8 mouse cellular contexts compared by ENCODE assay signal in genomic region chr5:73651061-73651854, GRCm38 (mm10). TPM values are rescaled to one million over a fixed set of nuclear protein-coding genes. Genes with fewer than 3 reads are reported as not detected.
DNase-seq lines count a peak whose midpoint lies in the region; ATAC-seq lines count a peak whose summit lies in the region.

Spata18 (plus strand) TSS chr5:73651379.

- under 1% methylated on average over 54 of the region's 57 CpGs for WGBS in heart, embryonic 10.5 days
- under 1% methylated on average over 55 of the region's 57 CpGs for WGBS in midbrain, embryonic 13.5 days

- peak within 1 kb of the TSS; percentile 58 for H3K9ac ChIP-seq in midbrain, embryonic 13.5 days (replicated peaks)

- H3K36me3 ChIP-seq in heart, embryonic 10.5 days = no peaks in the 10 kb centered on the region
- H3K36me3 ChIP-seq in midbrain, embryonic 13.5 days = no peaks in the 10 kb centered on the region

- 0 out of 2 replicates have a peak within 1 kb of the TSS, but pooled peaks have one; percentile 6 for H3K27ac ChIP-seq in heart, embryonic 10.5 days
- H3K27ac ChIP-seq in midbrain, embryonic 13.5 days = no peak within 1 kb of the TSS

- no peaks in the 10 kb centered on the region for H3K9me3 ChIP-seq in heart, embryonic 10.5 days
- H3K9me3 ChIP-seq in midbrain, embryonic 13.5 days = no peaks in the 10 kb centered on the region

- peak; percentile 34 for ATAC-seq in midbrain, embryonic 13.5 days

- DNase-seq in kidney, adult 18-20 months = peak; percentile 32
- no peak for DNase-seq in kidney, adult 11 months
- DNase-seq in adrenal gland, postnatal 14 days = peak; percentile 43
- no peak for DNase-seq in heart, embryonic 10.5 days (ENCODE audit: low spot score)
- peak; percentile 56 for DNase-seq in kidney, postnatal 10 days
- no peak for DNase-seq in urinary bladder, adult 18-20 months (ENCODE audit: low spot score in 2 of 2)
- no peak for DNase-seq in natural killer cell, adult 2 months (ENCODE audit: low spot score in 2 of 2)

- peak within 1 kb of the TSS; percentile 78 for H3K4me2 ChIP-seq in midbrain, embryonic 13.5 days (replicated peaks)

- peaks cover 80% of the 10 kb centered on the region for H3K27me3 ChIP-seq in heart, embryonic 10.5 days (ENCODE audit: insufficient read depth, poor library complexity, severe bottlenecking)
- peaks cover 73% of the 10 kb centered on the region for H3K27me3 ChIP-seq in midbrain, embryonic 13.5 days

- peak within 1 kb of the TSS; percentile 65 for H3K4me3 ChIP-seq in heart, embryonic 10.5 days
- peak within 1 kb of the TSS; percentile 46 for H3K4me3 ChIP-seq in midbrain, embryonic 13.5 days (replicated peaks)

- H3K4me1 ChIP-seq in heart, embryonic 10.5 days = peaks cover 22% of the 10 kb centered on the region
- peaks cover 29% of the 10 kb centered on the region for H3K4me1 ChIP-seq in midbrain, embryonic 13.5 days (replicated peaks)

RNA-seq across cellular contexts. Expression of gene Spata18, which starts in this region (rescaled TPM):
- 0.23 TPM in 1 of 2 replicates, not detected in the other for total RNA-seq in adrenal gland, postnatal 14 days (2021)
- polyA plus RNA-seq in heart, embryonic 10.5 days (2016; fragmentation: Nextera tagmentation; extraction: Ambion mirVana) = not detected in 2 replicates
- 0.14 and 0.22 TPM in 2 replicates for polyA plus RNA-seq in midbrain, embryonic 13.5 days (2015; fragmentation: Nextera tagmentation; extraction: Ambion mirVana)

Comparison
In these comparisons a context has a peak if more than half of its experiments do, and no peak if none do; other contexts are left out.
1. DNase-seq: peak in kidney, adult 18-20 months (single experiment) and kidney, postnatal 10 days (single experiment); none in kidney, adult 11 months (single experiment), heart, embryonic 10.5 days (single experiment), urinary bladder, adult 18-20 months (0 of 2) and natural killer cell, adult 2 months (0 of 2).
2. Peak in DNase-seq in adrenal gland, postnatal 14 days; RNA of the gene not detected or under 1 TPM.
3. Peak in ATAC-seq, H3K4me3 ChIP-seq, H3K9ac ChIP-seq and H3K4me2 ChIP-seq in midbrain, embryonic 13.5 days; RNA of the gene not detected or under 1 TPM.